Mouse (Mus musculus) retina, postnatal 7 days (tissue): ENCODE results near the gene Ppp3cb.

ENCODE experiments used
- DNase-seq: peaks from one replicate; pipeline ENCODE4 v3.0.0-alpha.2; 2012; ENCODE audit warnings: low read depth, low spot score

The Ppp3cb gene

GRCm38 (mm10) chr14:20480195-20480579, 66.2 kb downstream of the Ppp3cb start:
- no peak for DNase-seq

DNA sequence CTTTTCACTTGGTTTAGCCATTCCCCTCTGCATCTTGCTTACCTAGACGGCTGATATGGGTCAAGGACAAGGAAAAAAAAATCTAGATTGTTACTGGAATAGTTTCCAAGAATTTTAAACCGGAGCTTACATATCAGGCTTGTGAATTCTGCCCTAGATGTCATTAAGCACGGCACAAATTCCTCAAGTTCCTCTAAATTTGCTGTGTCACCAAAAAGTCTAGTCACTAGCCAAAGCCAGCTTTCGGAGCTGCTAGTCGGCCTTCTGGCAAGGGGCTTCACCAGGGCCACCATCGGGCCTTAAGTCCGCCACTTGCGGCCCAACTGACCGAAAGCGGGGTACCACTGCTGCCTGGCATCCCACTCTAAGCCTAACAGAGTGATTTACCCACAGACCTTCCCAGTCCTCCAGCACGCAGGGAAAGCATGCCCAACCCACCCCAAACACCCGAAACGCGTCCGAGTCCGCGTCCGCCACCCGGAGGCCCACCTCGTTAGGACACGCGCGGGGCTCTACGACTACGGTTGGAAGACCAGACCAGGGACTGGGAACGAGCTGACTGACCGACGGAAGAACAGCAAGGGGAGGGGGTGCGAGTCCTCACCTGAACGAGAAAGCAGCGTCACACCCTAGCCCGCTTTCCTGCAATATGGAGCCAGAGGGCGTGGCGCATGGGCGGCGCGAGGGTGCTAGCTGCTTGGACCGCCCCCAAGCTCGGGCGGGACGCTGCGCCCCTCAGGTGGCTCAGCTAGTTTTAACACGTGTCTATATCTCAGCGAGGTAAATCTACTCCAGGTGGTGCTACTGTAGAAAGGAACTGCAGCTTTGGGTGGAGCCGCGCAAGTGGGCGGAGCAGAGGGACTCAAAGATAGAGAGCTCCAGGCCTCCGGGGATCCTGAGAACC, 66.8 kb downstream of the Ppp3cb start, which contains the start of gene Anxa7:
Gene Anxa7 (minus strand): TSS at position 843 of the 904 bp plus-strand sequence.
- DNase-seq = peak; percentile 45

DNA sequence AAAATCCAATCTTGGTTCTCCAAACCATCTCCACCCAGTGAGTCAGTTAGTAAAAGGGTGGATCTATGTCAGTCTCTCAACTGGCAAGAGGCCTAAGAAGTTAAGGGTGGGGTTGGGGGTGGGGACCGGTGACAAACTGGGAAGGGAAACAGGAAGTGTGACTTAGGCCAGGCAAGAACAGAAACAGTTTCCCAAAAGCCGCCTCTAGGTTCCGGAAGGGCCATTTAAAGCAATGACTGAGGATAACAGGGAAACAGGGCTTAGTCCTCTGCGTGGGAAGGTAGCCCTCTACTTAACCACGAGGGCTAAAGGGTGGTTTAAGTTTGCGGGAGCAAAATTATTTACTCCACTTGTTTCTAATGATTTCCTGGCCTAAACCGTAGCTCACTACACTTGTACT, 67.6 kb downstream of the Ppp3cb start:
- no peak for DNase-seq

DNA sequence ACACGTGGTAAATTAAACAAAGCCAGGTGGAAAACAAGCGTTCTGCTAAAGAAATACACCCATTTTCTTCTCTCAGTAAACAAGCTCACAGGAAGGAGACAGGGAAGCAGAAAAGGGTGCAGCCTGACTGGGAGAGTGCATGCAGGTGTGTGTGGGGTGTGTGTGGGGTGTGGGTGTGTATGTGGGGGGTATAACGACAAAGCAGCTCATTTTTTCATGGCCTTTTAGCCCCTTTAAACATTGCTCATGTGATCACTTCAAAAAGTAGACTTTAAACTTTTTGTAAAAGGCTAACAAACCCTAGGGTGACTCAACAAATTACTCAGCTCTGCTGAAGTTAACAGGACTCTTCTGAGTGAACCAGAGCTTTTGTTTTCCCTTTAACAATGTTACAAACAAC, 68.0 kb downstream of the Ppp3cb start:
- no peak for DNase-seq

- DNase-seq = no peak
These were observed 68.9 kb downstream of the Ppp3cb start for GRCm38 (mm10) chr14:20477261-20478025.

GRCm38 (mm10) chr14:20460216-20460615, 86.2 kb downstream of the Ppp3cb start:
- no peak for DNase-seq

DNA sequence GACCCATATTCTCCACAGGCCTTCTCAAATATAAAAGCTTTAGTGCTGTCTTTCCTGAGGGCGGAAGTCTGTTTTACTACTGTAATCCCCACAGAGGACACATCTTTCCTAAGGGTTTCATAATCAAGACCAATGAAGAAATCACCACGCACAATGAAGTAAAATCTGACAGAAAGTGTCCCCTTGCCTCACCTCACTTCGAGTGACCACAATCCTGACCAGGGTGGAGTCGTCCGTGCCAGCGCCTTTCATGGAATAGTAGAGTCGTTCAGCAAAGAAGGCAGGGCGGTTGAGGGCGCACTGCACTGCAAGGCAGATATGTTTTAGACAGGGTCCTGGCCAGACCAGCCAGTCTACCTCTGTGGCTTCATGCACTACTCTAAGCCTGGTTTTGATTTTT, 88.0 kb downstream of the Ppp3cb start:
- DNase-seq = no peak

- no peak for DNase-seq
These were observed 93.4 kb downstream of the Ppp3cb start for GRCm38 (mm10) chr14:20452929-20453328.

DNA sequence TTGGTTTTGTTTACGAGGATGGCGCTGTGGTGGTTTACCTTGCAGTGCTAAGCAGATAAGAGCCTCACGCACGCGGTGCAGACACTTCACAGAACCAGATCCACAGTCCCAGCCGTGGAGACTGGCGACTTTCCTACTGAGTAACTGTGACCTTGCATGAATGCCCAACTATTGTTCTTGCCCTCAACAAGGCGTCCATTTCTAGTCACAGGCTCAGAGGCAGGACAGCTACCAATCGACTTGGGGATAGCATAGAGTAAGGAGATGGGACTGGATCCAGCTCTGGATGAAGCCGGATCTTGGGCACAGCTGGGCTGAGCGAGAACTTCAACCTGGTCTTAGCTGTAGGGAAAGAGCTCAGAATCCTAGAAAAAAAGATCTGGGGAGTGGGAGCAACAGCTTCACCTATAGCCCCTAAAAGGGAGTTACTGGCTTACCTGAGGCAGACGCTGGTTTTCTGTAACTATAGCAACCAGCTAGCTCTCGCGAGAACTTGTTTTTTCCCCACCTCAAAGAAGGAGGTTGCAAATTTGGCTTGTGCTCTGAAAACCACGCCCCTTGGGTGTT, 94.5 kb downstream of the Ppp3cb start, which contains the start of gene Cfap70:
Gene Cfap70 (minus strand): TSS at position 462 of the 567 bp plus-strand sequence.
- no peak for DNase-seq

DNA sequence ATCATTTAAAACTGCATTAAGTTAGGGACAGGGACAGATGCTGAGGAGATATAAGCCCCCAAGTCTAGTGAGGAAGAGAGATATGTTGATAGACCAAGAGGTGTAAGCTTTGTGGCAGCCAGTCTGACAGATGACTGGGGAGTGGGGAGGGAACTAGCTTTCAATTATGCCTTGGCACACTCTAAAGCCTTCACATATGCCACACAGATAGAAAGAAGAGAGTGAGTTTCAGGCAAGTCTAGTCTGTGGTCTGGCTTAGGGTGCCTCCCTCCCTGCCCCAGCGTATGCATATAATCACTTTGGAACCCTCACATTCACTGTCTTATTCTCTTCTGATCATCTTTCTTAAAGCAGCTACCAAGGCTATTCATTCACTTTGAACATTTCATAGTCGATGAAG, 95.1 kb downstream of the Ppp3cb start:
- DNase-seq = no peak
